Mouse (Mus musculus): Measurements from ENCODE around the gene Cilp2.

The Cilp2 gene

GRCm38 (mm10) chr8:69901484-69902162 is 14.1 kb upstream of the Cilp2 start:
- DNase-seq (ENCODE audit: low read depth, low spot score) = peak; percentile 97

GRCm38 (mm10) chr8:69900895-69901451 is 13.5 kb upstream of the Cilp2 start:
- peak; percentile 27 for DNase-seq (ENCODE audit: low read depth, low spot score)

GRCm38 (mm10) chr8:69899876-69900275 is 12.4 kb upstream of the Cilp2 start:
- DNase-seq (ENCODE audit: low read depth, low spot score) = no peak

- DNase-seq (ENCODE audit: low read depth, low spot score) = no peak
Measured at GRCm38 (mm10) chr8:69897857-69898256, 10.4 kb upstream of the Cilp2 start.

- no peak for DNase-seq (ENCODE audit: low read depth, low spot score)
Measured at GRCm38 (mm10) chr8:69895772-69896451, 8.4 kb upstream of the Cilp2 start.

GRCm38 (mm10) chr8:69894836-69895332 is 7.4 kb upstream of the Cilp2 start:
- no peak for DNase-seq (ENCODE audit: low read depth, low spot score)

- DNase-seq (ENCODE audit: low read depth, low spot score) = peak; percentile 60
Measured at GRCm38 (mm10) chr8:69893863-69894262, 6.4 kb upstream of the Cilp2 start.

- peak; percentile 37 for DNase-seq (ENCODE audit: low read depth, low spot score)
Measured at GRCm38 (mm10) chr8:69890813-69891241, 3.3 kb upstream of the Cilp2 start.

GRCm38 (mm10) chr8:69888902-69889301 is 1.4 kb upstream of the Cilp2 start:
- DNase-seq (ENCODE audit: low read depth, low spot score) = no peak

- no peak for DNase-seq (ENCODE audit: low read depth, low spot score)
Measured at GRCm38 (mm10) chr8:69888244-69888866, 868 bp upstream of the Cilp2 start.

- no peak for DNase-seq (ENCODE audit: low read depth, low spot score)
Measured at GRCm38 (mm10) chr8:69884141-69884540, 3.3 kb downstream of the Cilp2 start.

GRCm38 (mm10) chr8:69882833-69883600 is 4.5 kb downstream of the Cilp2 start:
- no peak for DNase-seq (ENCODE audit: low read depth, low spot score)

GRCm38 (mm10) chr8:69882021-69882756 is 5.3 kb downstream of the Cilp2 start:
- DNase-seq (ENCODE audit: low read depth, low spot score) = peak; percentile 68

- no peak for DNase-seq (ENCODE audit: low read depth, low spot score)
Measured at GRCm38 (mm10) chr8:69881261-69881865, 6.1 kb downstream of the Cilp2 start.

- no peak for DNase-seq (ENCODE audit: low read depth, low spot score)
Measured at GRCm38 (mm10) chr8:69880841-69881240, 6.6 kb downstream of the Cilp2 start.

GRCm38 (mm10) chr8:69879678-69880077 is 7.8 kb downstream of the Cilp2 start:
- DNase-seq (ENCODE audit: low read depth, low spot score) = no peak

- no peak for DNase-seq (ENCODE audit: low read depth, low spot score)
Measured at GRCm38 (mm10) chr8:69877992-69878391, 9.5 kb downstream of the Cilp2 start.

GRCm38 (mm10) chr8:69877396-69877795 is 10.1 kb downstream of the Cilp2 start:
- DNase-seq (ENCODE audit: low read depth, low spot score) = no peak

- no peak for DNase-seq (ENCODE audit: low read depth, low spot score)
Measured at GRCm38 (mm10) chr8:69876967-69877366, 10.5 kb downstream of the Cilp2 start.

GRCm38 (mm10) chr8:69876097-69876496 is 11.4 kb downstream of the Cilp2 start:
- DNase-seq (ENCODE audit: low read depth, low spot score) = no peak

Measured in CD4-positive helper T cell, adult 2 months (primary cell).